Mouse (Mus musculus) hindbrain, embryonic 10.5 days (tissue): Measurements from ENCODE around the gene Dnah12. TPM values are rescaled to one million over a fixed set of nuclear protein-coding genes. Genes with fewer than 3 reads are reported as not detected.

Source experiments
- DNase-seq: peaks from one replicate; pipeline ENCODE4 v3.0.0-alpha.2; 2017; ENCODE audit warnings: low spot score
- H3K27ac ChIP-seq: fragments of 300-500 bp; sonication (generic); 2 replicates; pipeline ENCODE4 v1.5.1; 2016; ENCODE audit warnings: mild to moderate bottlenecking, moderate library complexity
- H3K27me3 ChIP-seq: fragments of 300-500 bp; sonication (generic); 2 replicates; pipeline ENCODE4 v1.6.1; 2016; ENCODE audit warnings: mild to moderate bottlenecking; ENCODE audit not compliant: poor library complexity, insufficient read depth, severe bottlenecking
- H3K36me3 ChIP-seq: fragments of 300-500 bp; sonication (generic); 2 replicates; pipeline ENCODE4 v1.6.1; 2016; ENCODE audit warnings: mild to moderate bottlenecking, moderate library complexity
- H3K4me1 ChIP-seq: fragments of 300-500 bp; sonication (generic); replicated peaks from 2 replicates; pipeline ENCODE4 v1.6.1; 2016; ENCODE audit warnings: mild to moderate bottlenecking
- H3K4me3 ChIP-seq: fragments of 300-500 bp; sonication (generic); 2 replicates; pipeline ENCODE4 v1.5.1; 2016; ENCODE audit warnings: mild to moderate bottlenecking, moderate library complexity
- H3K9me3 ChIP-seq: fragments of 300-500 bp; sonication (generic); 2 replicates; pipeline ENCODE4 v1.6.1; 2016; ENCODE audit warnings: mild to moderate bottlenecking, moderate library complexity
- WGBS: fragments of 180-500 bp; shearing (Covaris S2); methylation state at CpG from one replicate; pipeline ENCODE4 v1.1.7; 2016; 5-methylcytosine and 5-hydroxymethylcytosine counted together
- polyA plus RNA-seq: library from polyadenylated mRNA; unstranded; fragments of >200 nt; fragmentation: Nextera tagmentation; extraction: Ambion mirVana; gene quantifications from 2 replicates; pipeline ENCODE4 v1.2.1, GENCODE M21; 2016

Dnah12 gene
- polyA plus RNA-seq: 0.09 TPM in 1 of 2 replicates, not detected in the other

DNA sequence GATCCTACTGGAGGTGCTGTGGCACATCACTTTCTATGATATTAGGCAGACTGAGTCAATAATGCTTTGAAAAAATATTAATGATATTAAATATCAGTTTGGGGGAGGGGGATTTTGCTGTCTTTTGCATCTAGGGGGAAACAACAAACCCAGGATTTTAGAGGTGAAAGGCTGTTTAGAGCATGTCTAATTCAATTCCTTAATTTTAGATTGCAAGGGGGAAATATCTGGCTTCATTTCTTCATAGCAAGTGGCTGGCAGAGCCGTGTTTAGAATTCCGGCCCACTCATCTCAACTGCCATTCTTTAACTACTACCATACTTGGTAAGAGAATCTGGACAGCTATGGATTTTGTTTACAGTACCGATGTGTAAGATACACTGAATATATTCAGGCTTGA lies at the start of gene Dnah12:
Dnah12 (plus strand) TSS at position 301 of the 400 bp plus-strand sequence.
- 91% methylated on average over 3 of the region's 3 CpGs for WGBS
- Histone ChIP-seq H3K27ac (no peak within 1 kb of the TSS), H3K4me3 (no peak within 1 kb of the TSS), H3K9me3 (0 out of 2 replicates have a peak, but pooled peaks cover 2% of the 10 kb centered on the region), H3K36me3 (no peaks in the 10 kb centered on the region), H3K4me1 (no peaks in the 10 kb centered on the region), H3K27me3 (no peaks in the 10 kb centered on the region)
- DNase-seq: no peak

DNA sequence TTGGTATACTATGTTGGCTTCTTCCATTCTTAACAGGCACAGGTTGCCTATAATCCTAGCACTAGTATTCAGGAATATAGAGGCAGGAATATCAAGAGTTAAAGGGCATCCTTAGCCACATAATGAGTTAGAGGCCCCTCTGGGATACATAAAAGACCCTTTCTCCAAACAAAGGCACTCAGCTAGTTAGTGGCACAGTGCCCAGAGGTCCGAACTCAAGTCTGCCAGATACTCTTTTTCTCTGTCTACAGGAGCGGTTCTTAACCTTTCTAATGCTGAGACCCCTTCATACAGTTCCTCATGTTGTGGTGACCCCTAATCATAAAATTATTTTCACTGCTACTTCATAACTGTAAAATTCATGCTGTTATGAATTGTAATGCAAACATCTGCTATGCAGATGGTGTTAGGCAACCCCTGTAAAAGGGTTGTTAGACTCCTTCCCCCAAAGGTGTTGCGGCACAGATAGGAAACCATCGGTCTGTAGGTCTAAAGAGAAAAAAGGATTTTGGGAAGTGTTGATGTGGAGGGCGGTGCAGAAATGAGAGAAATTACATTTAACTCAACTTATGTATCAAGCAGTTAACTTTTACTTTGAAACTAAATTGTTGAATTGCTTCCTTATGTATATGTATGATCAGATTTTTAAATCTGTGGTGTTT lies 47.0 kb upstream of the Dnah12 start:
- no peak overlapping the region for H3K4me3 ChIP-seq
- 0 out of 2 replicates have a peak, but pooled peaks cover 6% of the 10 kb centered on the region for H3K4me1 ChIP-seq
- peaks cover 33% of the 10 kb centered on the region for H3K36me3 ChIP-seq
- 74% methylated on average over 5 of the region's 5 CpGs for WGBS
- no peak for DNase-seq
- H3K9me3 ChIP-seq: no peaks in the 10 kb centered on the region
- no peak overlapping the region for H3K27ac ChIP-seq
- no peaks in the 10 kb centered on the region for H3K27me3 ChIP-seq

DNA sequence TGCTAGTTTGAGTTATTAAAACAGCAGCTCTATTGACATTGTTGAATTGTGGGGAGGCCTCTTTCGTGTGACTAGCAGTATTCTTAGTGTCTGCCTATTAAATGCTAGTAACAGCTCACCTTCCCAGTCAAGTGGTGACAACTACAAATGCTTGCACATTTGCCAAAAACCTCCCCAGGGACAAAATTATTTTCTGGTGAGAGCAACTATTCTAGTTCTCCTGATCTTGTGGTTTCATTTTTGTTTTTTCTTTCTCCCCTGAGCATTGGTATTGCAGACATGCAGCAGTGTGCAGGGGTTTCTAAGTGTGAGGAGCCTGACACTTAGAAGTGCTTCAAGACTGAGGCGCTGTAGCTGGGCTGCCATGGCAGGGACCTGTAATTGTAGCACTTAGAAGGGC lies 45.3 kb upstream of the Dnah12 start:
- Histone ChIP-seq H3K4me3 (no peak overlapping the region), H3K27me3 (no peaks in the 10 kb centered on the region), H3K4me1 (0 out of 2 replicates have a peak, but pooled peaks cover 6% of the 10 kb centered on the region), H3K9me3 (no peaks in the 10 kb centered on the region), H3K27ac (no peak overlapping the region), H3K36me3 (peaks cover 48% of the 10 kb centered on the region)
- DNase-seq: no peak
- WGBS: 91% methylated on average over 2 of the region's 2 CpGs

DNA sequence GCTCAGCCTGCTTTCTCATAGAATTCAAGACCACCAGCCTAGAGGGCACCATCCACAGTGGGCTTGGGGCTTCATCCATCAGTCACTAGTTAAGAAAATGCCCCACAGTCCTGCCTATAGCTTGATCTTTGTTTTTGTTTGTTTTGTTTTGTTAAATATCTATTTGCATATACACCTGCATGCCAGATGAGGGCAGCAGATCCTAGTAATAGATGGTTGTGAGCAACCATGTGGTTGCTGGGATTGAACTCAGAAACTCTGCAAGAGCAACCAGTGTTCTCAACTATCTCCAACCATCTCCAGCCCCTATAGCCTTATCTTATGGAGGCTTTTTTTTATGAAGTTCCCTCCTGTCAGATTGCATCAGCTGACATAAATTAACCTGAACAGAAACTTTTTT lies 41.2 kb upstream of the Dnah12 start:
- DNase-seq: no peak
- no peaks in the 10 kb centered on the region for H3K27me3 ChIP-seq
- no peak overlapping the region for H3K27ac ChIP-seq
- no peak overlapping the region for H3K4me3 ChIP-seq
- H3K9me3 ChIP-seq: no peaks in the 10 kb centered on the region
- no peaks in the 10 kb centered on the region for H3K4me1 ChIP-seq
- peaks cover 88% of the 10 kb centered on the region for H3K36me3 ChIP-seq

DNA sequence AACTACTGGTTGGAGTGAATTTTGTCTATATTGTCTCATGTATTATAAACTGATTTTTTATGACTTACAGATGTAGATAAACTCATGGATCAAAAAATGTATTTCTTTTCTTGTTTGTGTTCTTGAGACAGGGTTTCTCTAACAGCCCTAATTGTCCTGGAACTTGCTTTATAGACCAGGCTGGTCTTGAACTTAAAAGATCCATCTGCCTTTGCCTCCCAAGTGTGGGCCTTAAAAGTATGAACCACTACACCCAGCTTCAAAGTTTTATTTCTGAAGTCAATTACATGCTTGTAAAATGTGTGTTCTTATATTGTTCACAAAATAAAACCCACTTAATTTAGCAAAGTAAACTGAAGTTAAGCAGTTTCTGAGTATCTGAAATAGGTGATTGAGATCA lies 34.9 kb upstream of the Dnah12 start:
- Histone ChIP-seq H3K36me3 (peaks cover 74% of the 10 kb centered on the region), H3K27ac (no peak overlapping the region), H3K9me3 (no peaks in the 10 kb centered on the region), H3K4me1 (no peaks in the 10 kb centered on the region), H3K27me3 (no peaks in the 10 kb centered on the region), H3K4me3 (no peak overlapping the region)
- no peak for DNase-seq

DNA sequence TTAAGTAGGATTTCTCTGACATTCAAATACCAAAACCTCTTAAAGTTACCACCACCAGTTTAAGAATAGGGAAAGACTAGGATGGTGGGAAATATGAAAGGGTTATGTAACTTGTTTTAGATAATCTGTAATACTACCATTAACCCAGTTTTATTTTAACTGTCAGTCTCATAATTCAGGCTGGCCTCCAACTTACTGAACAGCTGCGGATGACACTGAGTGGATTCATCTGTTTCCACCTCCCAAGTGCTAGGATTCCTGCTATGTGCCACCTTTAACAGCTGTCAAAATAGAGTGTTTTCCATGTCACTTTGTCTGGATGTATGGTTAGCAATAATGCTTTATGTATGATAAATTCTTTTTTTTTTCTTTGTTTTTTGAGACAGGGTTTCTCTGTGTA lies 32.8 kb upstream of the Dnah12 start:
- no peak for DNase-seq
- Histone ChIP-seq H3K27ac (no peak overlapping the region), H3K4me1 (no peaks in the 10 kb centered on the region), H3K36me3 (peaks cover 72% of the 10 kb centered on the region), H3K27me3 (no peaks in the 10 kb centered on the region), H3K9me3 (no peaks in the 10 kb centered on the region), H3K4me3 (no peak overlapping the region)
- 95% methylated on average over 1 of the region's 1 CpGs for WGBS

DNA sequence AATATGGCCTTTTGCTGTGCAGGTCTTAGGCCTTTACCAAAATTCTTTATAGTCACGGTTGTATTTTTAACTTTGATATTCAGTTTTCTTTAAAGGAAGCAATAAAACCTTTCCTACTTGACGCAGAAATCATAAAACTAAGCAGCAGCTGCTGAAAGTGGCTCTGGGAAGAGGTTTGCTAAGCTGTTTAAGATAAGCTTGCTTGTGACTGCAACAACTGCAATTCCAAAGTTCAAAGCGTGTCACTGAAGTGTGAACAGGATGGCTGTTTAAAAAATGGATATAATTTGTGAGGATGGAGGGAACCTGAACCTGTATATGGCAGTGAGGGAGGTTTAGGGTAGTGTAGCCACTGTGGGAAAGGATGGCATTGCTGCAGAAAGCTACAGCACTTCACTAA lies 31.1 kb upstream of the Dnah12 start:
- no peaks in the 10 kb centered on the region for H3K9me3 ChIP-seq
- no peak for DNase-seq
- H3K27ac ChIP-seq: no peak overlapping the region
- WGBS: 92% methylated on average over 3 of the region's 3 CpGs
- H3K4me3 ChIP-seq: no peak overlapping the region
- H3K4me1 ChIP-seq: peaks cover 10% of the 10 kb centered on the region
- no peaks in the 10 kb centered on the region for H3K27me3 ChIP-seq
- peaks cover 69% of the 10 kb centered on the region for H3K36me3 ChIP-seq

DNA sequence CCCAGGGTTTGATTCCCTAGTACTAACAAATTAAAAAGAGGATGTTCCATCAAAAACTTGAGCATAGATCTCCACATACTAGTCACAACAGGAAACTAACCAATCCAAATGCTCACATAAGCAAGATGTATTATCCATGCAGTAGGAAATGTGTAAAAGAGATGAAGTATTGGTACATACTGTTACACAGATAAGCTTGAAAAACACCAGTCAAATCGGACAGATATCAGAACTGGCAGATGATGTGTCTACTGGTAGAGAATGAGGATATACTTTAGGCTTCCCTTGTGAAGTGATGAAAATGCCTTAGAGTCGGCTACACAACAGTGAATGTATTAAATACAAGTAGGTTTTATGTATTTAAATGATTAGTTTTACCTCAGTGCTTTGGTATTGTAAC lies 30.6 kb upstream of the Dnah12 start:
- Histone ChIP-seq H3K4me3 (no peak overlapping the region), H3K27me3 (no peaks in the 10 kb centered on the region), H3K27ac (no peak overlapping the region), H3K4me1 (peaks cover 15% of the 10 kb centered on the region), H3K9me3 (no peaks in the 10 kb centered on the region), H3K36me3 (peaks cover 64% of the 10 kb centered on the region)
- WGBS: 94% methylated on average over 2 of the region's 2 CpGs
- DNase-seq: no peak

DNA sequence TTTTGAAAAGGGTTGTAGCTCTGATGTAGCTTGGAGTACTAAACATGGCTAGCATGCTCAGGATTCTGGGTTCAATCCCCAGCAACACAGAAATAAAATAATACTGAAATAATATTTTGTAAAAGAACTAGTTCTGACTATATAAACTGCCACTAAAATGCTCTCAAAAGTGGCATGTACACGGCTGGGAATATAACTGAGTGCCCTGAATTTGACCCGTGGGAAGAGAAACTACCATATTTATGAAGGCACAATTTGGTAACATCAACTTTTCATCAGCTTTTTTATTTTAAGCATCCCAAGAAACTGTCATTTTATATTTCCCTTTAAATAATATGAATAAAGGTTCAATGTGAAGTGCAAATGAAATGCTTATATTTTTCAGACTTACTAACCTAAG lies 29.2 kb upstream of the Dnah12 start:
- Histone ChIP-seq H3K9me3 (no peaks in the 10 kb centered on the region), H3K27ac (no peak overlapping the region), H3K27me3 (no peaks in the 10 kb centered on the region), H3K4me1 (peaks cover 27% of the 10 kb centered on the region), H3K4me3 (no peak overlapping the region), H3K36me3 (peaks cover 53% of the 10 kb centered on the region)
- DNase-seq: no peak
- WGBS: 90% methylated on average over 2 of the region's 2 CpGs

DNA sequence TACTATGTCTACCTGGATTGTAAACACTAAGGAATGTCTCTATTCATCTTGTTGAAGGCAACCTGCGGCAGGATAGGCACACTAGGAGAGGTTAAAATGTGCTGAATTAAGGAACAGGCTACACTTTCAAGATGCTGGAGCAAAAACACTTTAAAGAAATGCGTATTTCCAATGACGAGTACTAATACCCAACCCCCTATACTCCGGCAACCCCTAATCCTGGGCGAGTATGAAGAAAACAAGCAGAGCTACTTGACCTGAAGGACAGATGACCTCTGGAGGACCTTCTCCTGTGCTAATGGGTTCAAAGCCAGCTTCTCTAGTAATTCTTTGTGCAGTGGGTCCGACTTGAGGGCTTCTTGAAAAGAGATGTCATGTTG lies 25.1 kb upstream of the Dnah12 start:
- Histone ChIP-seq H3K36me3 (peaks cover 34% of the 10 kb centered on the region), H3K4me1 (peaks cover 33% of the 10 kb centered on the region), H3K27me3 (no peaks in the 10 kb centered on the region), H3K9me3 (no peaks in the 10 kb centered on the region), H3K27ac (peak overlapping the region; percentile 97), H3K4me3 (peak overlapping the region; percentile 99)
- no peak for DNase-seq
- 35% methylated on average over 6 of the region's 6 CpGs for WGBS

DNA sequence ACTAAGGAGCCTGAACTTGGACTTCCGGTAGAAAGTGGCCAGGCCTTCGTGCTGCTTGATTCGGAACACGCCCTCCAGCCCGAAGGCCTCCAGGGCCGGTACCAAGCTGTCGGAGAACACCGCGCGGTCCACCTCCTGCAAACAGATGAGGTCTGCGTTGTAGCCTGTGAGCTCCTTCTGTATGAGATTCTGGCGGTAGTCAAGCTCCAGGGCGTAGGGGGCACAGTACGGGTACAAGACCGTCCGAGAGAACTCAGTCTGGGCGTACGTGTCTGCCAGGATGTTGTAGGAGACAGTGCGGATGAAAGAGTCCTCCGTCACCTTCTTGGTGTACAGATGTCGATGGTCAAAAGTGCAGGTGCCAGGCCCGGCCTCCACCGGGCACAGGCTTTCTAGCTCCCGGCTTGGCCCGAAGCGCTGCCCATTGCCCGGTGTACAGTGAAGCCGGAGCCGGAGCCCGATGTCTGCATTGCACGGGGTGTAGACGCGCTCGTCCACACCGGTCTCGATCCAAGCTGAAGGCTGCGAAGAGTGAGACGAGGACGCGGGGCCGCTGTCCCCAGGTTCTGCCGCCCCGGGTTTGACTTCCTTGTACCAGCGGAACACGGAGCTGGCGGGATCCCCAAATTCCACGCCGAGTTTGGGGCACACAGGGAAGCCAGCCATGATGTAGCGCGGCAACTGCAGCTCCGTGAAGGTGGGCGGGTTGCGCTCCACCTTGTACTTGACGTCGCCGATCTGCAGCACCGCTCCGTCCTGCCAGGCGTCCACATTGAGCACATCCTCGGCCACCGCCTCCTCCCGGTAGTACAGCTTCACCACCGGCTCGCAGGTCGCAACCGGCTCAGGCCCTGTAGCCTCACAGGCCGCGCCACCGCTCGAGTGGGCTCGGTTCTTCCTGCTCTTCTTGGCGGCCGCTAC lies 24.4 kb upstream of the Dnah12 start:
- peak; percentile 33 for DNase-seq
- Histone ChIP-seq H3K36me3 (peaks cover 30% of the 10 kb centered on the region), H3K4me1 (peaks cover 33% of the 10 kb centered on the region), H3K27me3 (no peaks in the 10 kb centered on the region), H3K27ac (peak overlapping the region; percentile 97), H3K4me3 (peak overlapping the region; percentile 99), H3K9me3 (no peaks in the 10 kb centered on the region)
- WGBS: 1% methylated on average over 73 of the region's 73 CpGs

DNA sequence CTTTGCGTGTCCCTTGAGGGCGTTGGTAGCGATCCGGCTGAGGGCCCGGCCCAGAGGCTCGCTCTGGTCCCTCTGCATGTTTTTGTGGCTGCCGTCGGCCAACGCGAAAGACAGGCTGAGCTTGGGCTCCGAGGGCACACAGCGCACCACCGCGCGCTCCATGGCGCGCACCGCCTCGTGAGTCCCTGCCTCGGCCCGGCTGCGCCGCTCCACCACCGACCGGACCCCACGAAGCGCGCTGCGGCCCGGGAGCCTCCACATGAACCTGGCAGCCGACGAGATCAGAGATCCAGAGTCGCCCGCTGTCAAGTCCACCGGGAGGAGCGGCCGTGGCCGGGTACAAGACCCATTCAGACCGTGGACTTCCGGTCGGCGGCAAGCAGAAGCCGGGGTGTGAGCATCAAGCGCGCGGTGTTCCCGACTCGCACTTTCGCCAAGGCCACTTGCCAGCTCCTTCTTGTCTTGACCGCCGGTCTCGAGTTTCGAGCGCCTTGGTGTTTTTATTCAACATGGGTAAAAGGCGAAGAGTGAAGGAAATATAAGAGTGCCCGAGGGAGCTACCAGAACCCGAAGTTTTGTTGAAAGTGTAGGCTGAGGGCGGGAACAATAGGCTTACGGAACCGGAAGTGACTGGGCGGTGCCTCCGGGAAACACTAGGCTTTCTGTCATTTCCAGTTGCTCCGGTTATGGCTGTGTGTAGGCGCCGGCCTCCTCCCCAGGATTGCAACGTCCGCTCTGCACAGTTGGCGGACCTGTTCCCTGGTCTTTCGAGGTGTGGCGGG lies 23.6 kb upstream of the Dnah12 start, which contains the start of gene Pde12:
Pde12 (minus strand) TSS at position 592 of the 782 bp plus-strand sequence.
- no peaks in the 10 kb centered on the region for H3K27me3 ChIP-seq
- DNase-seq: peak; percentile 91
- peak within 1 kb of the TSS; percentile 99 for H3K4me3 ChIP-seq
- H3K4me1 ChIP-seq: peaks cover 33% of the 10 kb centered on the region
- WGBS: under 1% methylated on average over 70 of the region's 70 CpGs
- H3K36me3 ChIP-seq: peaks cover 22% of the 10 kb centered on the region
- H3K9me3 ChIP-seq: no peaks in the 10 kb centered on the region
- H3K27ac ChIP-seq: peak within 1 kb of the TSS; percentile 97
